Mouse (Mus musculus) liver, embryonic 14.5 days (tissue): Measurements from ENCODE around the gene E430018J23Rik.

Experiments
- CTCF ChIP-seq: IDR thresholded peaks from 2 replicates; pipeline ENCODE4 v1.5.1; 2016; ENCODE audit warnings: antibody characterized with exemption, low read depth, control low read depth
- EP300 ChIP-seq: IDR thresholded peaks from 2 replicates; pipeline ENCODE4 v1.6.1; 2016; ENCODE audit warnings: antibody characterized with exemption, low read depth

- no peak for TF ChIP-seq CTCF
- TF ChIP-seq EP300, result no peak
These were observed 32.5 kb upstream of the E430018J23Rik start for GRCm38 (mm10) chr7:127425911-127426310.
